Mouse (Mus musculus) ES-CJ7 (cell line): Measurements from ENCODE around the gene Zfp410.
A peak's percentile ranks its signal among the peaks of the same experiment; 100 is the strongest.

Experiments used
- DNase-seq: peaks from one replicate; pipeline ENCODE4 v3.0.0; 2011; ENCODE audit warnings: low read depth, low spot score

The Zfp410 gene

DNA sequence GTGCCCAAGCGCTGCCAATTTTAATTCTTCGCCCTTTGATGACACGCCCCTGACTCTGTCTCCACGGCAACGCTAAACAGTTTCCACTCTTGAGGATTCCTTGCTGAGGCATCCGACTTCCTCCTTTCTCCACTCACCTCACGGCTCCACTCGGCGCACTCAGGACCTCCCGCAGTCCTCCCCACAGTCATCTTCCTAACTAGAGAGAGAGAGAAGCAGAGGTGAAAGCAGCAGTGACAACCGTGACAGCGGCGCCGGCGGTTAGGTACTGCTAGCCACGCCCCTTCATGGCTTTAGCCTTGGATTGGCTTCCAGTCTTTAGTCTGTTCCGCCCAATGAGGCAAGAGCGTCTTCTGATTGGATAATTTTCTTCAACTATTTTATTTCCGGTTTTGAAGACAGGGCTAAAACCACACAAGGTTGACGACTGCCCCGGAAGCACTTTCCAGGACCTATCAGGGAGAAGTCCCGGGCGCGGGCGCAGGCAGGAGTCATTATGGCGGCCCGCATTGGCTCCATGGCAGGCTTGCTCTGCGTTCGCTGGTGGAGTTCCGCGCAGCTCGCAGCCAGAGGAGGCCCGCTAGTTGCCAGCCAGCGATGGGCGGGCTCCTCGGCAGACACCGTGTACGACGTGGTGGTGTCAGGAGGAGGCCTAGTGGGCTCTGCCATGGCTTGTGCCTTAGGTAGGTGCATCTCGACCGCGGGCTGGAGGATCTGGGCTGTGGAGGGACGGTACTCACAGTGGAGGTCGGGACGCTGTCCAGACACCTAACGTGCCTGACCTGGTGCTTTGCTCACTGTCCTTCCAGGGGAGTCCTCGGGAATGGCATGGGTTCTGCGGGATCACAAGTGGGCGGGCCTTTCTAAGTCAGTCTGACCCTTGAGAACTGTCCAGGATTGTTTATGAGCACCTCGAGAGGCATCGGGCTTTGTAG, 45.2 kb downstream of the Zfp410 start, which contains the start of the genes Coq6 and Fam161b:
Coq6 (plus strand) TSS at position 103 of the 935 bp plus-strand sequence.
Fam161b (minus strand) TSS at position 279 of the 935 bp plus-strand sequence.
- DNase-seq = peak; percentile 98

DNA sequence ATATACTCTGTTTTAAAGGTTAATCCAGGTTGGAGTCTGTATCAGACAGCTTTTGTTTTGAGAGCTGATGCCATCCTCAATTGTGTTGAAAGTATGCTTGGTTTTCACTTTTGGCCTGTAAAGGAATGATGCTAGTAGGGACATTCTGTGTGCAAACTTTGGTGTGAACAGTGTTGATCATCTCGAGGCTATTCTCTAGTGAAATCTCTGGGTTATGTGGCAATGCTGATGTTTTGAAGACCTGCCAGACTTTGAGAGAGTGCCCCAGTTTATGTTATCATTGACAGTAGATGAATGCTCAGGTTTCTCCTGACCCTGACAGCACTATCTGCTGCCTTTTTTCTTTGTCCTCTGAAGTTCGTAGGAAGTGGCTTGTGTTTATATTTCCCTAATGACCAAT, 46.2 kb downstream of the Zfp410 start:
- DNase-seq = no peak

DNA sequence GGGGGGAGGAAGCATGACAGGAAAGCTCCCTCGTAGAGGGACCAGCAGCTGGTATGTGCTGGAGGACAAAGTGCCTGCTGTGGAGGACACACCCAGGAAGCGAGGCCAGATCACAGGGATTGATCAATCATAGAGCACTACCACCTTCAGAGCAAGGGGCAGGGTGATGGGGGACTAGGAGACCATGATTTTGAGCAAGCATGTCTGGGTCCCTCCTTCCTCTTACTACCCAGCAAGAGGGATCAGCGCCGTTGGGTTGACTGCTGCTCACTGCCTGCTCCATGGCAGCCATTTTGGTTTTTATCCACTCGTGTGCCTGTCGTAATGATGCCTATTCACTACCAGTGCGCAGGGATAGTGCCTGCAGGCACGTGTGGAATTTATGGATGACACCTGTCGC, 47.6 kb downstream of the Zfp410 start:
- peak; percentile 27 for DNase-seq

DNA sequence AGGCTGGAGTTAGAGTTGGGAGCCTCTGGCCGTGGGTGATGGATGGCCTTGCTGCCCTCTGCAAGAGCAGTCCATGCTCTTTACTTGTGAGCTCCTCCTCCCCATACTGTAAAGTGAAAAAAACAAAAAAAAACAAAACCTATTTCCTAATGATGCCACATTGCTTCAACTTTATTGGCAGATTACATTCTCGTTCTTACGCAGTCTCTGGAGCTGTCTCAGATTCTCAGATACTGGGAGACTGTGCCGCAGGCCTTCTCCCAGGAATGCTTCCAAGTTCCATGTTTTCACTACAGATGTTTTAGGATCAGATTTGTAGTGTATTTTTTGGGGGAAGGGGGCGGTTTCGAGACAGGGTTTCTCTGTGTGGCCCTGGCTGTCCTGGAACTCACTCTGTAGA, 48.5 kb downstream of the Zfp410 start:
- DNase-seq = no peak

DNA sequence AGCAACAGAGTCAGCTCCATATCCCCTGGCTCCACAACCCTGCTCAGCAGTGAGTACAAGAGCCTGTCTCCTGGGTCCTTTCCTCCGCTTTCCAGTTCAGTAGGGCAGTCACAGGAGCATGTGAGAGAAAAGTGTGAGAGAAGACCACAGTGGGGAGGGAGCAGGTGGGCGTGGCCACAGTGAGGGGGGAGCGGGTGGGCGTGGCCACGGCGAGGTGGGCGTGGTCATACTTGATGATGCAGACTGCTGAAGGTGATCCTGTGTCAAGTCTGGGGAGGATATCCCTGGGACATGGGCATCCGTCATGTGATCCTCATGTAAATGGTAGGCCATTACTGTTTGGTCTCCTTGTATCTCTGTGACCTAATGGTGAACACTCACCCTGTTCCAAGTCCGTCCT, 50.3 kb downstream of the Zfp410 start:
- peak; percentile 72 for DNase-seq

DNA sequence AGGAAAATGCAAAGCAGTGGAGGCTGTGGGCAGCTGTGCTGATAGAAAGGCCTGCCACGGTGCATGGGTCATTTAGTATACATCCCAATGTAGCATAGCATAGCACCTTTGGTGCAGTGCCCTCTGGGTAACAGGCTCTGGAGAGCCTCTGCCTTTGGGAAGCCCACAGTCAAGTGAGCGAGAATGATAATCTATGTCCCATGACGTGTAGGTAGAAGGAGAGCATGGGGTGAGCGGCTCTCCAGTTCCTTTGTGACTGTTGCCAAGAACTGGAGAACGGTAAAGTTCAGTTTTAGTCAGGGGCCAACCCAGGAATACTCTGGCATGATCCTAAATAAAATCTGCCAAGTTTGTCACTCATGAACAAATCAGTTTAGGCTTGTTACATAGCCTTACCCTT, 55.0 kb downstream of the Zfp410 start:
- DNase-seq = no peak

DNA sequence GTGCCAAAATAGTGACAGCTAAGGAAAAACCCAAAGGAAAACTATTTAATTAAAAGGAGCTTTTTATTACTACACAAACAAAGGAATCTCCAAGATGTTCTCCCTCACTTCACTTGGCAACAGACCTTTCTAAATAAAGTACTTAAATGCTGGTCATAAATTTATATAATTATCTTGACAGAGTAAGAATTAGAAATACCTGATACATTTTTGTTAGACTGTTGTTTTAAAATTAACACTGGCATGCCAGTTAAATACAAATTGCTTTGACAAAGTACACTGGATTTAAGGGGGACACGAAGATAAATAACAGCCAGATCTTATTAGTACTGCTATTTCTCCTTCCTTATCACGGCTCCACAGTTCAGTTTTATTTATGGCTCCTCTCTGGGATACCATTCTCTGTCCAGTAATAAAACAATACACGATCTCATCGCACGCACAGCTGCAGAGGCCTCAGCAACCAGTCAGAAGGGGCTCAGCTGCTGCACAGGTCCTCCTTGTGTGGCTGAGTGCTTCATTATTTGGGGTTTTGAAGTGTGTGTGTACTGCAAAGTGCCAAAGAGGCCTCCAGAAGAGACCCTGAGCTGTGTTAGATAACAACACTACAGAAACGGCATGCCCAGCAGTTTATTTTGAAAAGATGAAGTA, 57.3 kb downstream of the Zfp410 start:
- DNase-seq = no peak

DNA sequence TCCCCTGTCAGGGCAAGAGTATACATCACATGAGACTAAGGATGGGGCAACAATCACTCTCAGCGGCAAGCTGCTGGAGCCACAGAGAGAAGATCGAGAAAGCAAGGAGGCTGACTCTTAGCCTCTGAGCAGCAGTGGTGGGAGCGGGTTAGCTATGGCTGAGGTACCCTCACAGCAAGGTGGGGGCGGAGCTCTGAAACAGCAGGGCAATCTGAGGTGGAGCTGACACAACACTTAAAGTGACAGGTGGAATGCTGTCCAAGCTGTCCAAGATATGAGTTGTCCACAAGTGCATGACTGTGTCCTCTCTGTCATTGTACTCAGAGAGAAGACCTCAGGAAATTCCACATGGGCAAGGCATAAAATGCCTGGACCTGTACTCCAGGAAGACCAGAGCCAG, 65.7 kb downstream of the Zfp410 start:
- DNase-seq = no peak

DNA sequence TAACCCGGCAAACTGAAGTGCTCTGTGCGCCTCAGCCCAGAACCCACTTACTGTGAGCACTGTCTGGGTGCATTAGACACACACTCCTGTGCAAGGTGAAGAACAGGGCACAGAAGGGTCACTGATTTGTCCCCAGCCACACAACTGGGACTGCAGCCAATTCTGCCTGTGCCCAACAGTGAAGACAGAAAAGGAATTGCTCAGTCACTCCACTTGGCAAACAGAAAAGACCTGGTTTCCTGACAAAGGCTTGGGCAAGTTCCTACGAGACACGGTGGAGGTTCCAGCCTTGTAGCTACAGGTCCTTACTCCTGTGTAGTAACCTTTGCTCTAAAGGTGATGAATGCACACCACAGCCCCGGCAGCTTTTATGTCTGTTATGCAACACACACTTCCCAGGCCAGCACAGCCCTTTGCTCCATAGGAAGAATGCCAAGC, 68.0 kb downstream of the Zfp410 start:
- no peak for DNase-seq

DNA sequence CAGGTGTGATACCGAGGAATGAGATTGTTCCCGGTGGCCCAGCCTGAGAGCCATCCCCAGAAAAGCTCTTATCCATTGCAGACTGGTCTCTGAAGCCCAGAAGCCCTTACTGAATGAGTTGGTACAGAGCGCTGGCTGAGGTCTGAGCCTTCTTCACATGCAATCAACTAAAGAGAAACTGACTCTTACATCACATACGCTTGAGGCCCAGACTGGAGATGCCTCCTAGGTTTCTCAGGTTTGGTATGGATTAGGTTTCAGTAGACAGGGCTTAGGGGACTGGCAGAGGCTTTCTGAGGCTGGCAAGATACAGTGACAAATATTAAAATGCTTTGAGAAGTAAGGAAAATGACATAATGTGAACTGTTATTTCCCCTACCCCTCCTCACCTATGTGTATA, 68.8 kb downstream of the Zfp410 start:
- DNase-seq = no peak

DNA sequence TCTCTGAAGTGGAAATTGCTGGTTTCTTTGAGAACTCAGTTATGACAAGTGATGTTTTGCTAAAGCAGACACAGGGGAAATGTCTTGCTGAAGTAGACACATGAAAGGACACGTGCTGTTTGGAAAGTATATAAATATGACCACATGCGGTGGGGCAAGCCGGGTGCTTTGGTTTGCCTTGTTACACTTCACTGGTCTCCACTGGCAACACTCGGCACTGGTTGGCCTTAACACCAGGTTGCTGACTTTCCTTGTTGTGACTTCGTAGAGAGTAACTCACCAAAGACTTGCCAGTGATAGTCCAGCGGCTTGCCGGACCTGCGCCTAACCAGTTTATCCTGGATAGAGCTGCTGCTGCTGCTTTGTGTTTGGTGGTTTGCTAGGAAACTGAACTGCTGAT, 71.4 kb downstream of the Zfp410 start:
- DNase-seq = no peak

DNA sequence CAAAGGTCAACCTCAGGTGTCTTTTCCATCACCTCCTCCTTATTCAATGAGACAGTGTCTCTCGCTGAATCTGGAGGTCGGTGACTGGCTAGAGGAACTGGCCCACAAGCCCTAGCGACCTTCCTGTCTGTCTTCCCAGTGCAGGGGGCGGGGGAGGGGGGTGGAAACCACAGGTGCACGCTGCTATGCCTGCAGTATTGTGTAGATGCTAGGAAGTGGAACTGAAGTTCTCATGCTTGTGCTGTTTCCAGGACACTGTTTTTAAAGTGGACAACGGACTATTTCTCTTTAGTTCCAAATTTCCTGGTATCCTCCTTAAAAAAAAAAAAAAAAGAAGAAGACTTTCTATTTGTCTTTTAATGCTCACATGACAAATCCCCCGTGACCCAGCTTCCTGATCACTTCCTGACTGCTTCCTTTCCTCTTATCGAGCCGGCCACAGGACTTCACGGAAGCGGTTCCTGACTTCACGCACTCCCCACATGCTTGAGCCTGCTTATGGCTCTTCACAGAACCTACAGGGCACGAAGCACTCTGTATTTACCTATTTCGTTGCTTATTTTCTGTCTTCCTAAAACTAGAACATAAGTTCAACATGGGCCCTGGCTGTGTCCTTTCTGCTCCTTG, 72.2 kb downstream of the Zfp410 start:
- peak; percentile 31 for DNase-seq

DNA sequence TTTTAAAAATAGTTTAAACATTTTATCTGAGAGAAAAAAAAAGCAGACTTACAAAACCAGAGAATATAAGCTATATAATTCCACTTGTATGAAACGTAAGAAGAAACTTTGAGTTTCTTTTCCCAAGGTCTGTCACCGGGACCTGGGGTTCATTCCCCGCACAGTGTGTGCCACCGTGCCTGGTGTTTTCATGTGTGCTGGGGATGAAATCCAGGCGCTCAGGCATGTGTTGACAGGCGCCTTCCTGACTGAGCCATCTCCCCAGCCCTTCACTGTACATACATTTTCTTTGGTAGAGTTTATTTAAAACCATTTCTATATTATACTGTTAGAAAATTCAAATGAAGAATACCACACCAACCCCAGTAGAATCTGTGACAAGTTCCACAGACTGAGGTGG, 73.7 kb downstream of the Zfp410 start:
- no peak for DNase-seq

DNA sequence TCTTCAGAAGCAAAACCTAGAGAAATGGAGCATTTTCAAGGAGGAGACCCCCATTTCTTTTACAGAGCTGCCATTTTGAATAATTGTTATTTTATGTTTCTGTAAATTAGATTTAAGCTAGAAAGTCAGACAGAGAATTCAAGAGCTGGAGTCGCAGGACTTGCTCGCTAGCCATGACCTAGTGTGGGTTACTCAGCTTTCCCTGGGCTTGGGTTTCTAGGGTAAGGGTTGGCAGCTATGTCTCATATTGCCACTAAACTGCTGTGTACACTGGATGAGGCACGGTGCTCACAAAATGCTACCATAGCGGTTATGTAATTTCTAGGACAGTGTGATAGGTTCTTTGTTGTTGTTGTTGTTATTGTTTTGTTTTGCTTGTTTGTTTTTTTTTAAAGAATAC, 76.0 kb downstream of the Zfp410 start:
- DNase-seq = no peak
